12 mouse cellular contexts compared by ENCODE assay signal in genomic region chr19:53315209-53315654, GRCm38 (mm10). TPM values are rescaled to one million over a fixed set of nuclear protein-coding genes. Genes with fewer than 3 reads are reported as not detected.
A peak's percentile ranks its signal among the peaks of the same experiment; 100 is the strongest.
DNase-seq lines count a peak whose midpoint lies in the region; ATAC-seq and TF ChIP-seq lines count a peak whose summit lies in the region.
"Had no signal": no experiment of that assay in that cellular context is flagged by ENCODE, and none has a peak within 500 bp of the region (broad histone marks: within the 10 kb centered on the region; RNA-seq: fewer than 3 reads in every experiment).

No protein-coding gene starts in this region.

- H3K27me3 ChIP-seq in hindbrain, embryonic 13.5 days: no peaks in the 10 kb centered on the region
- H3K27me3 ChIP-seq in hindbrain, embryonic 16.5 days (replicated peaks; ENCODE audit: control insufficient read depth, insufficient read depth, low read length): no peaks in the 10 kb centered on the region
- no peaks in the 10 kb centered on the region for H3K27me3 ChIP-seq in neural tube, embryonic 13.5 days
- H3K27me3 ChIP-seq in hindbrain, postnatal 0 days (ENCODE audit: insufficient read depth, low read length): no peaks in the 10 kb centered on the region
- no peaks in the 10 kb centered on the region for H3K27me3 ChIP-seq in stomach, postnatal 0 days (ENCODE audit: control insufficient read depth, insufficient read depth, low read length)

- H3K9me3 ChIP-seq in hindbrain, embryonic 13.5 days: no peaks in the 10 kb centered on the region
- H3K9me3 ChIP-seq in hindbrain, embryonic 16.5 days (ENCODE audit: control insufficient read depth, low read length): no peaks in the 10 kb centered on the region
- H3K9me3 ChIP-seq in neural tube, embryonic 13.5 days: no peaks in the 10 kb centered on the region
- no peaks in the 10 kb centered on the region for H3K9me3 ChIP-seq in hindbrain, postnatal 0 days (ENCODE audit: low read length)
- no peaks in the 10 kb centered on the region for H3K9me3 ChIP-seq in stomach, postnatal 0 days (ENCODE audit: control insufficient read depth, low read length)

- H3K27ac ChIP-seq in hindbrain, embryonic 13.5 days: no peak overlapping the region
- no peak overlapping the region for H3K27ac ChIP-seq in hindbrain, embryonic 16.5 days (ENCODE audit: low read depth, low read length)
- no peak overlapping the region for H3K27ac ChIP-seq in neural tube, embryonic 13.5 days (replicated peaks)
- peak overlapping the region; percentile 99; the same call in 1 of the 2 replicates for H3K27ac ChIP-seq in hindbrain, postnatal 0 days
- H3K27ac ChIP-seq in stomach, postnatal 0 days (replicated peaks): peak overlapping the region; percentile 90

- no peak for TF ChIP-seq CTCF in hindbrain, postnatal 0 days (IDR thresholded peaks at IDR 0.05; ENCODE audit: low read depth)
- TF ChIP-seq CTCF in stomach, postnatal 0 days (IDR thresholded peaks at IDR 0.05; ENCODE audit: low read depth): no peak

- WGBS in hindbrain, embryonic 13.5 days: 81% methylated on average over 7 of the region's 7 CpGs
- 85% methylated on average over 7 of the region's 7 CpGs for WGBS in hindbrain, embryonic 16.5 days
- WGBS in neural tube, embryonic 13.5 days: 89% methylated on average over 7 of the region's 7 CpGs
- 75% methylated on average over 7 of the region's 7 CpGs for WGBS in hindbrain, postnatal 0 days
- 68% methylated on average over 7 of the region's 7 CpGs for WGBS in stomach, postnatal 0 days

- ATAC-seq in hindbrain, embryonic 13.5 days (ENCODE audit: low FRiP score): no peak
- no peak for ATAC-seq in hindbrain, embryonic 16.5 days
- no peak for ATAC-seq in neural tube, embryonic 13.5 days (ENCODE audit: low read depth)
- no peak for ATAC-seq in hindbrain, postnatal 0 days
- no peak for ATAC-seq in stomach, postnatal 0 days (ENCODE audit: low FRiP score, low TSS enrichment)

- H3K4me2 ChIP-seq in hindbrain, embryonic 13.5 days: peak overlapping the region; percentile 80
- no peak overlapping the region for H3K4me2 ChIP-seq in hindbrain, embryonic 16.5 days (ENCODE audit: low read length)
- H3K4me2 ChIP-seq in neural tube, embryonic 13.5 days: no peak overlapping the region
- peak overlapping the region; percentile 94 for H3K4me2 ChIP-seq in hindbrain, postnatal 0 days (ENCODE audit: low read depth, low read length)
- no peak overlapping the region for H3K4me2 ChIP-seq in stomach, postnatal 0 days (replicated peaks; ENCODE audit: low read depth)

- no peak for TF ChIP-seq EP300 in stomach, postnatal 0 days (optimal IDR thresholded peaks at IDR 0.05)

- H3K4me1 ChIP-seq in hindbrain, embryonic 13.5 days (replicated peaks): peaks cover 45% of the 10 kb centered on the region
- peaks cover 11% of the 10 kb centered on the region for H3K4me1 ChIP-seq in hindbrain, embryonic 16.5 days (ENCODE audit: control insufficient read depth, insufficient read depth, low read depth, low read length)
- peaks cover 48% of the 10 kb centered on the region for H3K4me1 ChIP-seq in neural tube, embryonic 13.5 days (replicated peaks)
- peaks cover 9% of the 10 kb centered on the region for H3K4me1 ChIP-seq in hindbrain, postnatal 0 days (ENCODE audit: insufficient read depth, low read length)
- peaks cover 11% of the 10 kb centered on the region; the same call in 1 of the 2 replicates for H3K4me1 ChIP-seq in stomach, postnatal 0 days (replicated peaks; ENCODE audit: control insufficient read depth, insufficient read depth)

- no peaks in the 10 kb centered on the region for H3K36me3 ChIP-seq in hindbrain, embryonic 13.5 days
- no peaks in the 10 kb centered on the region for H3K36me3 ChIP-seq in hindbrain, embryonic 16.5 days (ENCODE audit: control insufficient read depth, insufficient read depth, low read length)
- no peaks in the 10 kb centered on the region for H3K36me3 ChIP-seq in neural tube, embryonic 13.5 days
- no peaks in the 10 kb centered on the region for H3K36me3 ChIP-seq in hindbrain, postnatal 0 days (ENCODE audit: insufficient read depth, low read length)
- H3K36me3 ChIP-seq in stomach, postnatal 0 days (ENCODE audit: control insufficient read depth, insufficient read depth, low read length): no peaks in the 10 kb centered on the region

- H3K9ac ChIP-seq in hindbrain, embryonic 13.5 days: peak overlapping the region; percentile 2; the same call in 1 of the 2 replicates
- H3K9ac ChIP-seq in hindbrain, embryonic 16.5 days (ENCODE audit: low read depth, low read length): no peak overlapping the region
- H3K9ac ChIP-seq in neural tube, embryonic 13.5 days: peak overlapping the region; percentile 12; the same call in 1 of the 2 replicates
- no peak overlapping the region for H3K9ac ChIP-seq in hindbrain, postnatal 0 days (replicated peaks; ENCODE audit: low read length)
- no peak overlapping the region for H3K9ac ChIP-seq in stomach, postnatal 0 days (ENCODE audit: low read length)

- no peak overlapping the region for H3K4me3 ChIP-seq in hindbrain, embryonic 13.5 days
- H3K4me3 ChIP-seq in hindbrain, embryonic 16.5 days (ENCODE audit: low read length): no peak overlapping the region
- 0 out of 2 replicates have a peak overlapping the region, but pooled peaks have one; percentile 84 for H3K4me3 ChIP-seq in neural tube, embryonic 13.5 days
- H3K4me3 ChIP-seq in hindbrain, postnatal 0 days (ENCODE audit: low read length): no peak overlapping the region
- H3K4me3 ChIP-seq in stomach, postnatal 0 days (ENCODE audit: low read depth, low read length): no peak overlapping the region

- DNase-seq in neural tube, embryonic 10.5 days (ENCODE audit: extremely low spot score, low spot score): no peak
- no peak for DNase-seq in hindbrain, postnatal 0 days (ENCODE audit: low spot score)
- peak; percentile 52 for DNase-seq in stomach, postnatal 0 days (ENCODE audit: low spot score)
- no peak for DNase-seq in thymus, postnatal 14 days
- no peak for DNase-seq in spleen, adult 12 weeks (ENCODE audit: low spot score)
- DNase-seq: kidney, adult 18-20 months; thymus, postnatal 4 days had no signal

RNA-seq across cellular contexts. Expression of gene Mxi1, which starts 4.9 kb away (rescaled TPM):
- 39.7 and 54.5 TPM in 2 replicates for polyA plus RNA-seq in hindbrain, embryonic 13.5 days (2015; fragmentation: Nextera tagmentation; extraction: Ambion mirVana)
- polyA plus RNA-seq in hindbrain, embryonic 16.5 days (2015; fragmentation: Nextera tagmentation; extraction: Ambion mirVana): 18.9 and 27.8 TPM in 2 replicates
- 59.8 and 66.5 TPM in 2 replicates for polyA plus RNA-seq in neural tube, embryonic 13.5 days (2015; fragmentation: Nextera tagmentation; extraction: Ambion mirVana)
- 41.9 and 44.5 TPM in 2 replicates for total RNA-seq in hindbrain, postnatal 0 days (2014; rRNA removed)
- 47.7 and 51.5 TPM in 2 replicates for polyA plus RNA-seq in hindbrain, postnatal 0 days (2015; fragmentation: Nextera tagmentation; extraction: Ambion mirVana)
- 28.6 and 31.3 TPM in 2 replicates for polyA plus RNA-seq in stomach, postnatal 0 days (2015; fragmentation: Nextera tagmentation; extraction: Ambion mirVana)

RNA-seq across cellular contexts. Expression of gene Gm10197, which starts 56.3 kb away (rescaled TPM):
- not detected in 2 replicates for polyA plus RNA-seq in hindbrain, embryonic 13.5 days (2015; fragmentation: Nextera tagmentation; extraction: Ambion mirVana)
- polyA plus RNA-seq in hindbrain, embryonic 16.5 days (2015; fragmentation: Nextera tagmentation; extraction: Ambion mirVana): not detected in 2 replicates
- polyA plus RNA-seq in neural tube, embryonic 13.5 days (2015; fragmentation: Nextera tagmentation; extraction: Ambion mirVana): not detected in 2 replicates
- not detected in 2 replicates for total RNA-seq in hindbrain, postnatal 0 days (2014; rRNA removed)
- not detected in 2 replicates for polyA plus RNA-seq in hindbrain, postnatal 0 days (2015; fragmentation: Nextera tagmentation; extraction: Ambion mirVana)
- not detected in 2 replicates for polyA plus RNA-seq in stomach, postnatal 0 days (2015; fragmentation: Nextera tagmentation; extraction: Ambion mirVana)
- total RNA-seq: layer of hippocampus, postnatal 25 days; neutrophil, adult 5-6 weeks had no signal

Comparison
In these comparisons a context has a peak if more than half of its experiments do, and no peak if none do; other contexts are left out.
1. H3K27ac ChIP-seq: peak in hindbrain, postnatal 0 days (single experiment) and stomach, postnatal 0 days (single experiment); none in hindbrain, embryonic 13.5 days (single experiment), hindbrain, embryonic 16.5 days (single experiment) and neural tube, embryonic 13.5 days (single experiment).
2. H3K4me2 ChIP-seq: peak in hindbrain, embryonic 13.5 days (single experiment) and hindbrain, postnatal 0 days (single experiment); none in hindbrain, embryonic 16.5 days (single experiment), neural tube, embryonic 13.5 days (single experiment) and stomach, postnatal 0 days (single experiment).
3. H3K9ac ChIP-seq: peak in hindbrain, embryonic 13.5 days (single experiment) and neural tube, embryonic 13.5 days (single experiment); none in hindbrain, embryonic 16.5 days (single experiment), hindbrain, postnatal 0 days (single experiment) and stomach, postnatal 0 days (single experiment).